Mouse (Mus musculus) heart, adult 2 months (tissue): ENCODE data around the gene Adamts9.

Experiments used
- CTCF ChIP-seq: fragments of 200-600 bp; IDR thresholded peaks from 2 replicates; pipeline ENCODE4 v1.8.1; 2022; ENCODE audit warnings: antibody characterized with exemption, mild to moderate bottlenecking, moderate library complexity
- POLR2A ChIP-seq: fragments of 200-500 bp; IDR thresholded peaks from 2 replicates; pipeline ENCODE4 v1.6.1; 2011; ENCODE audit warnings: mild to moderate bottlenecking, low read depth, low read length, control low read depth; ENCODE audit not compliant: insufficient read depth

DNA sequence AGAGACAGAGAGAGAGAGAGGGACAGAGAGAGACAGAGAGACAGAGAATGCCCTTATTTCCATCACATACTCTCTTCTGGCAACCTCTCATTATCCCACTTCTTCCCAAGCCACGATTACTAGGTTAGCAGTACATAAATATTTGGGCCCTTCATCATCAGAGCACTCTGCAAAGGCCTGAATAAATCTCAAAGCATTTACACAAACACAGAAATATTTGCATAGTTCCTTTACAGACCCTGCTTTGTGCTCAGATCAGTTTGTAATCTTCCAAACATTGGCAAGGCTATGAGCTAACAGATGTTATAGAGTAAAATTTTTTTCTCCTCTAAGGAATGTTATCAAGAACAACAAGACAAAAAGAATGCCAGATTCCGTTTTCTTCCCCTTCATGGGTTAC is 38.8 kb downstream of the Adamts9 start:
- no peak for TF ChIP-seq CTCF
- no peak for TF ChIP-seq POLR2A
